Mouse (Mus musculus): ENCODE data around the gene Rad9b. TPM values are rescaled to one million over a fixed set of nuclear protein-coding genes. Genes with fewer than 3 reads are reported as not detected.
A peak's percentile ranks its signal among the peaks of the same experiment; 100 is the strongest.

The Rad9b gene
- total and polyA plus RNA-seq, 2 experiments from 2014 or later, result 8.3 to 15.0 TPM

DNA sequence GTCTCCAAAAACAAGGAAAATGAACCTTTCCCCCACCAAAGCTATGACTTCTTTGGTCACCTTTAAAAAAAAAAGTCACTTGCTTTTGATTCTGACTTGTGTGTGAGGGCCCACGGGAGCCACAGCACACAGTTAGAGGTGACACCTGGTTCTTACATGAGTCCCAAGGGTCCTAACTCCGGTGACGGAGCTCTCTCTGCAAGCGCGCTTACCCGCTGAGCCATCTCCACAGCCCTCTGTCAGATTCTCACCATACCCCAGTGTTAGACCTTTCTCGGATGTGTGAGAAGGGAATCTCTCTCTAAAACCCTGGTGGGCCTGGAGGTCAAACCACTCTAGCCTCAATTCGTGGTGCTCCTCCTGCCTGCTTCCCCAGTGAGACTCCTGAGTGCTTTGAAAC, 43.5 kb upstream of the Rad9b start:
- H3K4me1 ChIP-seq (ENCODE audit: insufficient read depth, low read length), result no peaks in the 10 kb centered on the region
- H3K4me3 ChIP-seq (ENCODE audit: low read length), result no peak overlapping the region
- H3K9me3 ChIP-seq (ENCODE audit: low read length), result no peaks in the 10 kb centered on the region
- ATAC-seq, result no peak
- no peak for DNase-seq (ENCODE audit: low spot score)
- no peak overlapping the region for H3K27ac ChIP-seq
- 87% methylated on average over 8 of the region's 8 CpGs for WGBS
- no peaks in the 10 kb centered on the region for H3K27me3 ChIP-seq (ENCODE audit: insufficient read depth, low read length)
- no peak overlapping the region for H3K9ac ChIP-seq (replicated peaks; ENCODE audit: low read length)
- H3K4me2 ChIP-seq (ENCODE audit: low read depth, low read length), result no peak overlapping the region
- H3K36me3 ChIP-seq (ENCODE audit: insufficient read depth, low read length), result peaks cover 17% of the 10 kb centered on the region
- TF ChIP-seq CTCF (IDR thresholded peaks at IDR 0.05; ENCODE audit: low read depth), result no peak

DNA sequence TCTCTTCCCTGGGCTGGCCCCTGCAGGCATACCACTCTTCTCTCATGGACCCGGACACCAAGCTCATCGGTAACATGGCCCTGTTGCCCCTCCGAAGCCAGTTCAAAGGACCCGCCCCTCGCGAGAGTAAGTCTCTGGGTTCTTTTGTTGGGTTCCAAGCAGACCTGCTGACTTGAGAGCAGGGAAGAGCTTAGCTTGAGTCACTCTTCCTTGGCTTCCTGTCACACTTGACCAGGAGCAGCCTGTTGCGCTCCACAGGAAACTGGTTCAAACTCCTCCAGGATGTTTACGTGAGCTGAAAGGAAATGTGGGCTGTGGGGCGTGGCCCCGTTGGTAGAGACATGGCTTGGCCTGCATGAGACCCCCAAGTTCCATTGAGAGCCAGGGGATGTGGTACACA, 42.8 kb upstream of the Rad9b start:
- no peak for TF ChIP-seq CTCF (IDR thresholded peaks at IDR 0.05; ENCODE audit: low read depth)

DNA sequence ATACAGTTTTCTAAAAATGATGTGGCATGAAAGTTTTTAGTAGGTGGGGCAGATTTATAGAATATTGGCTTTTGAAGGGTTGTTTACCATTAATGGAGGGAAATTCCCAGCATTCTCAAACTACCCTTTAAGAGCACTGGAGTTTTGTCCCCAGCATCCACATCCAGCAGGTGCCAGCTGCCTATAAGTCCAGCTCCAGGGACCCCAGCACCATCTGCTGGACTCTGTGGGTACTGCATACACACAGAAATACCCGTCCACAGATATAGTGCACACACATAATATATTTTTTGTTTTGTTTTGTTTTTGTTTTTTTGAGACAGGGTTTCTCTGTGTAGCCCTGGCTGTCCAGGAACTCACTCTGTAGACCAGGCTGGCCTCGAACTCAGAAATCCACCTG, 39.9 kb upstream of the Rad9b start:
- ATAC-seq, result peak; percentile 46; the same call in 1 of the 2 replicates
- peak; percentile 83 for DNase-seq (ENCODE audit: low spot score)
- no peaks in the 10 kb centered on the region for H3K9me3 ChIP-seq (ENCODE audit: low read length)
- peak; percentile 87 for TF ChIP-seq CTCF (IDR thresholded peaks at IDR 0.05; ENCODE audit: low read depth)
- no peak overlapping the region for H3K4me2 ChIP-seq (ENCODE audit: low read depth, low read length)
- no peak overlapping the region for H3K4me3 ChIP-seq (ENCODE audit: low read length)
- no peak overlapping the region for H3K27ac ChIP-seq
- H3K27me3 ChIP-seq (ENCODE audit: insufficient read depth, low read length), result no peaks in the 10 kb centered on the region
- 40% methylated on average over 2 of the region's 2 CpGs for WGBS
- H3K4me1 ChIP-seq (ENCODE audit: insufficient read depth, low read length), result no peaks in the 10 kb centered on the region
- H3K9ac ChIP-seq (replicated peaks; ENCODE audit: low read length), result no peak overlapping the region
- H3K36me3 ChIP-seq (ENCODE audit: insufficient read depth, low read length), result peaks cover 17% of the 10 kb centered on the region

More for the DNA sequence above, 42.8 kb upstream of the Rad9b start:
- H3K9ac ChIP-seq (replicated peaks; ENCODE audit: low read length), result no peak overlapping the region
- ATAC-seq (no peak), DNase-seq (ENCODE audit: low spot score) (no peak)
- H3K36me3 ChIP-seq (ENCODE audit: insufficient read depth, low read length), result peaks cover 17% of the 10 kb centered on the region
- no peak overlapping the region for H3K4me2 ChIP-seq (ENCODE audit: low read depth, low read length)
- WGBS, result 88% methylated on average over 10 of the region's 10 CpGs
- no peak overlapping the region for H3K27ac ChIP-seq
- no peak overlapping the region for H3K4me3 ChIP-seq (ENCODE audit: low read length)
- no peaks in the 10 kb centered on the region for H3K9me3 ChIP-seq (ENCODE audit: low read length)
- H3K4me1 ChIP-seq (ENCODE audit: insufficient read depth, low read length), result no peaks in the 10 kb centered on the region
- H3K27me3 ChIP-seq (ENCODE audit: insufficient read depth, low read length), result no peaks in the 10 kb centered on the region

DNA sequence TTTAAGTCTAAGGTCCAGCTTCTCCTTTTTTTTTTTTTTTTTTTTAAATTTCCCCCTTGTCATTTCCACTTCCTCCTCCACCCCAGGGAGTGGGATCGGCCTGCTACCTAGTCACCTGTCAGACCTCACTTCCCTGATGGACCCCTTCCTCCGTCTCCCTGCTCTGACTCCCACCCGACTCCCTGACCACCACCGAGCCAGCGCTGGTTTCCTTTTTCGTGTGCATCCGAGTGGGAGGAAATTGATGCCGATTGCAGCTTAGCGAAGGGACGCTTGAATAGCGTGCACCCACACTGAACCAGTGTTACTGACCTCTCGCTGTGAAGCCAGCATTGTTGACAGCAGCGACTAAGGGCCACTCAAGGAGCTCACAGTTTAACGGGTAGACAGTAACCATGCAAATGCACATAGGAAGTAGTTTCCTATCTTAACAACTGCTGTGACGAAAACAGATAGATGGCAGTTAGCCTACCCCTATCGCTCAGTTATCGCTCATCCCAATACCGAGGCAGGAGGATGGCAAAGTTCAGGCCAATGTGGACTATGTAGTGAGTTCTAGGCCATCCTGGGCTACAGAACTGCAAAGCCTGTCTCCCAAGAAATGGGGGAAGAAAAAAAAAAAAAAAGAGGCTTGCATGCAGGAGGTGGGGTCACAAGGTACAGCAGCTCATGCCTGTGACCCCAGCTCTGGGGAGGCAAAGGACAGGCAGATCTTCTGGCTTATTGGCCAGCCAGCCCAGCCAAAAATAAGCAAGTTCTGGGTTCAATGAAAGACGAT, 38.4 kb upstream of the Rad9b start:
- Histone ChIP-seq H3K4me2 (ENCODE audit: low read depth, low read length) (peak overlapping the region; percentile 78), H3K27ac (peak overlapping the region; percentile 70; the same call in 1 of the 2 replicates), H3K27me3 (ENCODE audit: insufficient read depth, low read length) (no peaks in the 10 kb centered on the region), H3K4me1 (ENCODE audit: insufficient read depth, low read length) (no peaks in the 10 kb centered on the region), H3K4me3 (ENCODE audit: low read length) (peak overlapping the region; percentile 91), H3K9me3 (ENCODE audit: low read length) (no peaks in the 10 kb centered on the region), H3K36me3 (ENCODE audit: insufficient read depth, low read length) (peaks cover 7% of the 10 kb centered on the region), H3K9ac (replicated peaks; ENCODE audit: low read length) (peak overlapping the region; percentile 81)
- WGBS, result 13% methylated on average over 19 of the region's 19 CpGs
- DNase-seq (ENCODE audit: low spot score) (no peak), ATAC-seq (peak; percentile 52)
- no peak for TF ChIP-seq CTCF (IDR thresholded peaks at IDR 0.05; ENCODE audit: low read depth)

DNA sequence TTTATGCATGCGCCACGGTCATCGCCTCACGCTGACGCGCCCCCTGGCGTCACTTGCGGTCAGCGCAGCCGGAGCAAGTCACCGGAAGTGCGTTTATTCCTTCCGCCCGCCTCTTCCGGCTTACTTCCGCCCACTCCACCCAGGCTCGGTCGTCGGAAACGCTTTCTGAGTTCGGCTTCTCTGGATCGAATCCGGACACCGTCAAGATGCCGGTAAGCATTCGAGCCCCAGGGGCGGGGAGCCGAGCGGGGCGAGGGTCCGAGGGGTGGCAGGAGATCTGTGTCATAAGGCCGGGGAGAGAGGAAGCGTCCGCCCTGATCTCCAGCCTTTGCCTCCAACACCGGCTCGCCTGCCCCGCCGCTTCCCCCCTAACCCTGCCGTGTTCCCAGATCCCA, 37.8 kb upstream of the Rad9b start, which contains the start of gene Arpc3:
Gene Arpc3, plus strand, starts transcription at position 93 of the 395 bp plus-strand sequence.
- peak; percentile 91 for TF ChIP-seq CTCF (IDR thresholded peaks at IDR 0.05; ENCODE audit: low read depth)
- ATAC-seq, result peak; percentile 88
- DNase-seq (ENCODE audit: low spot score), result peak; percentile 96
- Histone ChIP-seq H3K27ac (peak within 1 kb of the TSS; percentile 70; the same call in 1 of the 2 replicates), H3K4me2 (ENCODE audit: low read depth, low read length) (peak within 1 kb of the TSS; percentile 78), H3K9me3 (ENCODE audit: low read length) (no peaks in the 10 kb centered on the region), H3K4me3 (ENCODE audit: low read length) (peak within 1 kb of the TSS; percentile 91), H3K4me1 (ENCODE audit: insufficient read depth, low read length) (no peaks in the 10 kb centered on the region), H3K36me3 (ENCODE audit: insufficient read depth, low read length) (peaks cover under 1% of the 10 kb centered on the region; the same call in 1 of the 2 replicates), H3K9ac (replicated peaks; ENCODE audit: low read length) (peak within 1 kb of the TSS; percentile 81), H3K27me3 (ENCODE audit: insufficient read depth, low read length) (no peaks in the 10 kb centered on the region)
- WGBS, result under 1% methylated on average over 39 of the region's 39 CpGs

DNA sequence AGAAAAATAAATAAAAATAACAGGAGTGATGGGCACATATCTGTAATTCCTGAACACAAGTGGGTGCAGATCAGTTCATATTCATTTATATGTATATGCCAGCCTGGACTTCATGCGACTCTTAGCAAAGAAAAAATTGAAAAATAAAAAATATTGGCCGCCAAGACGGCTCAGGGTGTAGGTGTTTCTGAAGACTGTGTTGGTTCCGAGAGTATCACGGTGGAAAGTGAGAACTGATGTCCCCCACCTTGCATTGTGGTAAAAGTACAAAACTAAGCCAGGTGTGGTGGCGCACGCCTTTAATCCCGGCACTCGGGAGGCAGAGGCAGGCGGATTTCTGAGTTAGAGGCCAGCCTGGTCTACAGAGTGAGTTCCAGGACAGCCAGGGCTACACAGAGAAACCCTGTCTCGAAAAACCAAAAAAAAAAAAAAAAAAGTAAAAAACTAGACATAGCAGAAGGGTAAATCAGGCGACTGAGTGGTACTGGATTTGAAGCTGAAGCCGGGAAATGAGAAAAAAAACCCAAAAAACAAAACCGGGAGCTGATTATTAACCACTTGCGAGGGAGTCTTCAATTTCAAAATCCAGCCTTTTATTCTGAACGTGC, 37.2 kb upstream of the Rad9b start:
- ATAC-seq (peak; percentile 38; the same call in 1 of the 2 replicates), DNase-seq (ENCODE audit: low spot score) (no peak)
- Histone ChIP-seq H3K4me3 (ENCODE audit: low read length) (peak overlapping the region; percentile 91), H3K27me3 (ENCODE audit: insufficient read depth, low read length) (no peaks in the 10 kb centered on the region), H3K36me3 (ENCODE audit: insufficient read depth, low read length) (no peaks in the 10 kb centered on the region), H3K9me3 (ENCODE audit: low read length) (no peaks in the 10 kb centered on the region), H3K4me2 (ENCODE audit: low read depth, low read length) (peak overlapping the region; percentile 78), H3K27ac (no peak overlapping the region), H3K4me1 (ENCODE audit: insufficient read depth, low read length) (no peaks in the 10 kb centered on the region), H3K9ac (replicated peaks; ENCODE audit: low read length) (peak overlapping the region; percentile 81)
- WGBS, result 52% methylated on average over 16 of the region's 16 CpGs
- TF ChIP-seq CTCF (IDR thresholded peaks at IDR 0.05; ENCODE audit: low read depth), result no peak
